Mouse (Mus musculus): Measurements from ENCODE around the gene Ncf2.

Ncf2 gene

DNA sequence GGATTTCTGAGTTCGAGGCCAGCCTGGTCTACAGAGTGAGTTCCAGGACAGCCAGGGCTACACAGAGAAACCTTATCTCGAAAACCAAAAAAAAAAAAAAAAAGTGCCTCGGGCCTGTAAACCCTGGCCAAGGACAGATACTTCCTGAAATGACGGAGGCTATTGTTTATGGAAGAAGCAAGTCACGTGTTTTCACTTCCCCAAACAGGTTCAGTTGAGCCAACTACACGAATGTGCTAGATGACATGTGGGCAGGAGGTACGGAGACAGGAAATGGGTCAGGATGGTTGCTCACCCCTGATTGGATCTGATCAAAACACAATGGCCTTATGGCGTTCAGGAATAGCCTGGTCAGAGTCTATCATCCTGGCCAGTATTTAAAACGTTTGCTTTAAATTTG lies 1.9 kb upstream of the Ncf2 start:
- DNase-seq, result no peak

DNA sequence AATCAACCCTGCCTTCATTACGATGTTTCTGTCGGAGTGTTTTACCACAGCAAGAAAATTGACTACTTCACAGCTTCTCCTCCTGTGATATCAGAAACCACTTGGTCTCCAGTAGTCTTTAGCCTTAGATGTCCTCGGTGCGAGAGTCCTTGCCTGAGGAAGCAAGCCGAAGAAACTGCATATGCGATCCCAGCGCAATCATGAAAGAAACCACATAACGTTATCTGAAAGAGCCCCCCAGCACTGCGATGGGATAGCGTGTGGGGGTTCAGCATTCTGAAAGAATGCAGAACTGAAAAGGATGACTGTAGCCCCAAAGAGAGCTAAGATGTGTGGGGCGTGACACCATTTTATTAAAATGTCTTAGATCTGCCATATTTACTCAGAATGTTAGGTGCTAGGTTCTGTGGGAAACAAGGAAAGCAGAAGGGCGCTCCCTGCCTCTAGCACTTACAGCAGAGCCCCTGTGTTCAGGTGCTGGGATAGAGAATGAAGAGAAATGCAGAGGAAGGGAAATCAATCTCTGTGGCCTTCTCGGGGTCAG lies 711 bp downstream of the Ncf2 start:
- no peak for DNase-seq

DNA sequence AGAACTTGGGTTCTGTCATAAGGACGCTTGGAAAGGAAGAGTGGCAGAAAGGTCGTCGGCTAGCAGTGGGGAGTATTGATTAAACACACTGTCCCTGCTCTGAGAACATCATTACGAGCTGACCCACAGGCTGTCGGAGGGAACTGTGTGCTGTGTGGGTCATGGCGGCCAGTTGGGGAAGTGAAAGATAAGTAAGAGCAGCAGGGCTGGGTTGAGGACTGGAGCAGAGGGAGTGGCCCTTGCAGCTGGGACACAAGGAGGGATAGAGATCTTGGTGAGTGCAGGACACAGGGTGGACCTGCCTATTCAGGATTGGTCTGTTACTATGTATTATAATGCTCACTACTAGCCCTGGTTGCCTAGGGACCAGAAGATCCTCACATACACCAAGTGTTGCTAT lies 4.9 kb downstream of the Ncf2 start:
- no peak for DNase-seq

DNA sequence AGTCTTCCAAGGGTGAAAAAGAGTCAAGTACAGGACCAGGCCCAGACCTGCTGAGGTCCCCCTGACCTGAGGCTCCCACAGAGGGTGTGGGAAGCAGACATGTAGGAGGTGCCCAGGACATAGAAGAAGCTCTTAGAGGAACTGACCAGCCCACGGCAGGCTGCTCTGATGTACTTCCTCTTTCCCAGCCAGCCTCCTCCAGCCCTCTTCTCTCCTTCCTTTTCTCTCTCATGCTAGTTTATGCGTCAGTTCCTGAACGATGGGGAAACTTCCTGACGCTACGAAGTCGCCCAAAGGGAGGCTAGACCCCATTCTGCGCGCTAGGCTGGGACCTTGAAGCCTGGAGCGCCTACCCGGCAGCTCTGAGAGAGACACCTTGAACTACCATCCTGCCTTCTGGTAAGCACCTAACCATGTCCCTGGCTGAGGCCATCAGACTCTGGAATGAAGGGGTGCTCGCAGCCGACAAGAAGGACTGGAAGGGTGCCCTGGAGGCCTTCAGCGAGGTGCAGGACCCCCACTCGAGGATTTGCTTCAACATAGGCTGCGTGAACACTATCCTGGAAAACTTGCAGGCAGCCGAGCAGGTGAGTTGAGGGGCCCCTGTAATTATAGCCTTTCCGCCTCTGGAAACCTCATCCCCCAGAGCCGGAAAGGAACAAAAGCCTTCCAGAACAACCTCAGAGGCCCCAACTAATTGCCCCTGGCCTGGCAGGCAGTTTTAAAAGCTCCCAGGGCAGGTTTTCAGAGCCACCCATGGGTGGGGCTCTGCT lies 7.8 kb downstream of the Ncf2 start:
- DNase-seq, result no peak

DNA sequence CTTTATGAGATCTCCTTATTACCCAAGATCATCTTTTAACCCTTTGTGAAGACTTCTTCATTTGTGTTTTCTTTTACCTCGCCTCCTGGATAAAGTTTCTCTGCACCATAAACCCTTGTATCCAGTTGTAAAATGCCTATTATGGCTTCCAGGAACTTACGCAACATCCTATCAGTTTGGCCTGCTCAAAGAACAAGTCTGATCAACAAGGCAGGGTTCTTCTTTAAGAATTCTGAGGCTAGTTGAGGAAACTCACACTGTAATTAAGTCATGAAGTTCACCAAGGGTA lies 8.3 kb downstream of the Ncf2 start:
- no peak for DNase-seq

DNA sequence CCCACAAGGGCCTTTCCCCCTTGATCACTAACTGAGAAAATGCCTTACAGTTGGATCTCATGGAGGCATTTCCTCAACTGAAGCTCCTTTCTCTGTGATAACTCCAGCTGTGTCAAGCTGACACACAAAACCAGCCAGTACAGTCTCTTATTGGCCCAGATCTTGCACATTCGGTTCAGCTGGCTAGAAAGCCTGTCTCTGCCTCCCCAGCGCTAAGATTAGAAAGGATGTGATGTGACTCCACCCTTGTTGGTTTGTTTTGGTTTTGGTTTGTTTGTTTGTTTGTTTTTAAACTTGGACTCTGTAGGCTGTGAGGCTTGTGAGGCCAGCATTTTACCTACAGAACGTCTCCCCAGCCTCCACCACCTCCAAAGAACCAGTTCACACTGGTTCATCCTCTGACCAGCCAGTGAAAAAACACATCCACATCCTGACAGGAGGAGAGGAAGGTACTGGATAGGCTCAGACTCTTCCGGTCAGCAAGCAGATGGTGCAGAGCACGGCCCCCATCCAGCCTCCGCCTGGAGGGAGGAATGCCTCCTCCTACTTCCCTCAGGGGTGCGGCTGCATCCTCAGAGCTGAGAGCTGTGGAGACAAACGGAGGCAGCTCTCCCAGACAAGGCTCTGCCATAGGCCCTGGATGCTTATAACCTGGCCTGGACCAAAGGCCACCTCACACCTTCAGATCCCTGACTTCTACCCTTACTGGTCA lies 9.7 kb downstream of the Ncf2 start:
- DNase-seq, result peak; percentile 41

DNA sequence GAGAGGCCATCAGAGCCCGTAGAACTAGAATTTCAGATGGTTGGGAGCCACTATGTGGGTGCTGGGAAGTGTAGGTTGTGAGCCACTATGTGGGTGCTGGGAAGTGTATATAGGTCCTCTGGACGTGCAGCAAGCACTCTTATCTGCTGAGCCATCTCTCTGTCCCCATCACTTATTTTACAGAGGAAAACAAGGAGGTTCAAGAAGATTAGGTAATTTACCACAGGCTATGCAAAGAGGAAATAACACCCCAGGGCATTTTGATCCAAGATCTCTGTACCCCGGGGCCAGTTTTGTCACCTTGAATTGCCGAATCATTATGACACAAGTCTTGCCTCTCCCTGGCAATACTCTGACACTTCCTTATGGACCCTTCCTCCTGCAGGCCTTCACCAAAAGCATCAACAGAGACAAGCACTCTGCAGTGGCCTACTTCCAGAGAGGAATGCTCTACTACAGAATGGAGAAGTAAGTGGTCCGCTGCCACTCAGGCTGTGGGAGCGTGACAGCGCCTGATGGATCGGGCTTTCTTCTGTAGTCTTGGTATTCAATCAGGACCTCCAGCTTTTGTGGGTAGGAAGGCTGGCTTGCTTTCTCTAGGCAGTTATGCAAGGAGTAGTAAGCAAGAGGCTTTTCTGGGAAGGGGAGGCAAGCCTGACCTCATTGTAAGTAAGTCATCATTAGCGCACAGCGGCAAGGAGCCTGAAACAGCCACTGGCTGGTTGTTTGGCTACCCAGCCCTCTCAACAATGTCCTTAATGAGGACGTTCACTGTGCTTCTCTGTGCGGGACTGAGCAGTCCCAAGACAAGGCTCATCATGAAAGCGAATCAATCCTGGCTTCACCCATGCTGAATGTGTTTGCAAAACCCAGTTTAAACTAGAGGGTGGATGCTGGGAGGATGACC lies 10.8 kb downstream of the Ncf2 start:
- no peak for DNase-seq

DNA sequence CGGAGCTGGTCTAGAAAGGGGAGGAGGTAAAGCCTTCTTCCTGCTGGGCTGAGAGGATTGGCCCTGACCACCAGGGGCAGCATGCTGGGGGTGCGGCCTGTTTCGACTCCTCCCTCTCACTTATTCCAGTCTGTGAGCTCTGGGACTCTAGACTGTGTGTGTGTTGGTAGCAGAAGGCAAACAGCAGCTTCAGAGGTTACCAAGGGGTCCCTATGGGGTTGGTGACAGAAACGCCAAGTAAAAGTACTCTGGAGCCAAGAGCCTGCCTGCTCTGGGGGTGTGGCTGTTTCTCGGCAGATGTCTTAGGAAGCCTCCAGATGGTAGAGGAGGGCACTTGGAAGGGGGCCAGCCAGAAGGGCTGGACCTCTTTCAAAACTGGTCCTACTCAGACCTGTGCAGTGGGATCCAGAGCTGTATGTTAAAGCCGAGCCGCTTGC lies 15.3 kb downstream of the Ncf2 start:
- DNase-seq, result peak; percentile 53

DNA sequence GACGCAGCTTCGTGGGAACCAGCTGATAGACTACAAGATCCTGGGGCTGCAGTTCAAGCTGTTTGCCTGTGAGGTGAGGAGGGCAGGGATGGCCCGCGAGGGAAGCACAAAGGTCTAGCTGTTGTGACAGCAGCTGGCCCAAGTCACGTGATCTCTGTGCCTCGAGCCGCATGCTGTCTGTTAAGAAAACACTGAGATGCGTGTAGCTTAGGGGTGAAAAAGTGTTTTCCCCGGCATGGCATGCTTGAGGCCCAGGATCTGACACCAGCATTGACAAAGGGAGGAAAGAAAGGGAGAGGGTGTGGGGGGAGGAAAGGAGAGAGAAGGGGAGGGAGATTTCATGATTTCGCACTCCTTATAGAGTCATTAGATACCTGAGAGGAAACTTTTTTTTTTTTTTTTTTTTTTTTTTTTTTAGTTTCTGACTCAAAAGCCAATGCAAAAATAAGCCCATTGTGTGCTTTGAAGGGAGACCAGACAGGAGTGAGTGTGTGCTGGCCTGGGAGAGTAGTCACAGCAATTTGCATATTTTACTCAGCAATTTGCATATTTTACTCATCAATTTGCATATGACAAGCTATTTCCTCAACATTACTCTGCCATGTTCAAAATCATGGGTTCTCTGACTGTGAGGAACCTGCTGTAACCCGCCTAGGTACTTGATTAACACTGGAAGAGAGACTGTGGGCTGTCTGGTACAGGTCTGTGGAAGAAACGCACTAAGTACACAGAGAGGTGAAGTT lies 17.2 kb downstream of the Ncf2 start:
- no peak for DNase-seq

DNA sequence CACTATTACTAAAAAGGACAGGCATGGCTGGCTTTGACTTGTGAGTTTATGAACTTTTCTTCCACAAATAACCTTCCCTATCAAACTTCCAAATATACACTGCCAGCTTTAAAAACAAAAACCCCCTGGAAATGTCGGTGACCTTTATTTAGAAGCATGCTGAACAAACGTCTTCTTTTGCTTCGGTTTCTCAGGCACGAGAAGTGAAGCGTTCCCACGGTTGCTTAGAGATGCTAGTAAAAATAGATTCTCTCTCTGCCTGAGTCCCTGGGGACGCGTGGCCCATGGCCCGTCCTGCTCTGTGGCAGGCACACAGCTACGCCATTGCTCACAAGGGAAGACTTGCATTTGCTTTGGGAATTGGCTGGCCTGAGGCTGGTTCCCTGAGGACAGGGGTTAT lies 17.8 kb downstream of the Ncf2 start:
- DNase-seq, result no peak

DNA sequence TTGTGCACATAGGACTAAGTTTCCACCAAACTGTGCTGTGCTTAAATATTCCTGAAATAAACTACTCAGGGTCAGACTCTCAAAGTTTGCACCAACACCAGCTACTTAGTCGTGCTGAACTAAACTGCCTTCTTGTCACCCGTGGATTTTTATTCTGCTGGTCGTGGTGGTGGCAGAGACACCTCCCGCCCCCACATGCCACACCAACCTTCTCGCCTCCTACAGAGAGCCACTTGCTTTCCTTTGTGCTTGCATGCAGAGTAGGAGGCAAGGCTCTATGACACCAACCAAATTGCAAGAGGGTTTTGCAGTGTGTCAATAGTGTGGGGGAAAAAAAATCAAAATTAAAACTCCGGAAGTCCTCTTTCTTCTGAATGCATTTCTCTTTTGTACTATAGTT lies 19.6 kb downstream of the Ncf2 start:
- no peak for DNase-seq

DNA sequence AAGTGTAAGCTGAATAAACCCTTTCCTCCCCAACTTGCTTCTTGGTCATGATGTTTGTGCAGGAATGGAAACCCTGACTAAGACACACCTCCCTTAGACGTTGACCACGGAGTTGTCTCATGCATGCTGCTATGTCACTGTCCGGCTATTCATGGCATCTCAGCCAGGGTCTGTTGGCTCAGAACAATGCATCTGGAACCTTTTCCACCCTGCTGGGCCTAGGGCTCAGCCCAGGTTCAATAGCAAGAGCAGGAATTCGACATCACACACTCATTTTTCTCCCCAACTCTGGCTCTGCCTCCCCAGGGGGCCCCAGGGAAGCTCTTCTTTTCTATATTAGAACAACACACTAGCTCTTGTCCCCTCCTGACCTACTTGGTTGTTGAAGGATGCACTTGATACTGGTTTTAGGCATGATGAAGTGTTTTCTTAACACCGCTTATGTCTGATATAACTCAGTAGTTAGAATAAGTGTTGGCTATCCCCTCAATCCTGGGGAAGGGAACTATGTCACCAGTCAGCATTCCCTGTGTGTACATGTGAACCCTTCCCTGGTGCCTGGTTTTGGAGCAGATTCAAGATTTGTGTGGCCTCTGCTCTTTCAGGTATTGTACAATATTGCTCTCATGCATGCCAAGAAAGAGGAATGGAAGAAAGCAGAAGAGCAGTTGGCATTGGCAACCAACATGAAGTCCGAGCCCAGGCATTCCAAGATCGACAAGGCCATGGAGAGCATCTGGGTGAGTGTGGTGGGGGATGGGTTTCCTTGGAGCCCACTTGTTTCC lies 21.1 kb downstream of the Ncf2 start:
- no peak for DNase-seq

DNA sequence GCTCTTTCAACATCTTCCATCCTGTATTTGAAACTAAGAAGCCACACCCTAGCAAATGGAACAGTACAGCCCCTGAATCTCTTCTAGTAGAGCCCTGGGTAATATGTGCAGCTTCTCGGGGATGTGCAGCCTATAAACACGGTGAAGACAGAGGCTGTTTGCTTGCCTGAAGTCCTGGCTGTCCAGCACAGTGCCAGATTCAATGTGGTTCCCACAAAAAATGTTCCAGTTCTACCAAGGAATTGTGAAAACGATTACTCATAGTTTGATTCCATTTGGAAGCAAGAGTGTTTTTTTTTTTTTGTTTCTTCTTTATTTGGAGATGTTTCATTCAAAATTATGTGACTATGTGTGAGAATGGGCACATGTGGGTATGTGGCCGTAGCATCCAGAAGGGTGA lies 21.8 kb downstream of the Ncf2 start:
- no peak for DNase-seq

DNA sequence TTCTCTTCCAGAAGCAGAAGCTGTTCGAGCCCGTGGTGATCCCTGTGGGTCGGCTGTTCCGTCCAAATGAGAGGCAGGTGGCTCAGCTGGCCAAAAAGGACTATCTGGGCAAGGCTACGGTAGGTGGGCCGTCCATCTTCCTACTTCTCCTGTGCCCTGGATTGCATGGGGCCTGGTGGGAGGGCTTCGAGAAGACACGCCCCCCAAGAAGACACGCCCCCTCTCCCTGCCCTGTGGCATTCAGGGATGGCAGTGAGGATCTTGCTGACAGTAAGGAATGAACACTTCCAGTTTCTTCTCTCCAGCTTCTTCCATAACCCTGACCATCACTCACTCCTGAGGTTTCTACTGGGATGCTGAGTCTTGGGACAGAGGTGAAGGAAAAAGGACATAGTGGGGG lies 24.2 kb downstream of the Ncf2 start:
- no peak for DNase-seq

DNA sequence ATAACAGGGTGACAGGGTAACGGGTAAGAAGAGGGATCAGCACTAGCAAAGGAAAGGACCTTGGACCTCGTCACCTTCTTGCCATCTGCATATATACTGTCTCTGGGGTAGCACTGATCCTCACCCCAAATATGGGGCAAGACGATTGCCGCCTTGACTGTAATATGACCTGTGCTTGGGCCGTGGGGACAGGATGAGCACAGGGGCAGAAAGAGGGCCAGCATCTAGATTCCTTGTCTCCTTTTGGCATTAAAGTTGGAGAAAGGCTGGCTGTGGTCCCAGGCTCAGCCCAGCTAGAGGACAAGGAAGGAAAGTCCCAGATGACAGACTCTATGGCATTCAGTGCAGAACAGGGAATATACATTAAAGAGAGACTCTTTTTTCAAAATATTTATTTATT lies 26.5 kb downstream of the Ncf2 start:
- DNase-seq, result no peak

DNA sequence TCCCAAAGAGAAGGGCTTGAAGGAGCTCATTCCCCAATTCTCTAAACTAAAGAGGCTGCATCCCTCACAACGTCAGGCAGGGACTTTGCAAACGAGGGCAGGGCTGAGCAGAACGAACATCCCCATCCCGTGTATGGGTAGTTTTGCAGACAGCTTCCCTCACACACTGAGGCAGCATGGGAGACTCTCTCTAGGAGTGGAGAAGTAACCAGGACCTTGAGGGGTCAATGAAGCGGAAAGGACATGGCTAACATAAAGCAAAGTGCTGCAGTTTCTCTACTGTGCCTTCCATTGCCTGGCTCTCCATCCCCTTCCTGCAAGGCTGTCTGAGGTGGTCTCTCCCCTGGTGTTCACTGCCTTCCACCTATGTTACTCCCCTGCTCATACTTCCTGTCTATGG lies 28.2 kb downstream of the Ncf2 start:
- DNase-seq, result no peak

DNA sequence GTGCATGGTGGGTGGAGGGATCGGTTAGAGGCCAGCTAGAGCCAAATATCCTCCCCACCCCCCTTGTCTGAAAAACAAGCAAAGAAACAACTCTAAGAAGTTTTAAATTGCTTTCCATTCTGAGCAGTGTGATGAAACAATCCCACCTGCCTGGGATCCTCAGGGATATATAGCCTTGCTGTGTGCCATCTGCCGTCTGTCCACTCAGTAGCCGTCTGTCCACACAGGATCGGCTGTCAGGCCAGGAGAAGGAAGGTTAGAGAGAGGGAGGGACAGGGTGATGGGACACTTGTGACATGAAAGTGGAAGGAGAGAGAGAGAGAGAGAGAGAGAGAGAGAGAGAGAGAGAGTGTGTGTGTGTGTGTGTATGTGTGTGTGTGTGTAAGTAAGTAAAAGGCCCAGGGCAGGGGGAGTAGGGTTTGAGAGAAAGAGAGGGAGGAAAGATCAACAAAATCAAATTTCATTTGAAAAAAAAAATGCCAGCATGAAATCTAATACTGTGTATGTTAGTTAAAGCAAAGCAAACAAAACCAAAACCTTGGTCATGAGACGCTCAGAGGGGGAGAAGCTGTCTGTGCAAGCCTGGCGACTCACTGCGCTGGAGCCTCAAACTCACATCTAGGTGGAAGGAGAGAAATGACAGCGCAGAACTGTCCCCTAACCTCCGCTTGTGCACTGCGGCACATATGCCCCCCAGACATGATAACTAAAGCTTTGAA lies 28.8 kb downstream of the Ncf2 start:
- DNase-seq, result no peak

DNA sequence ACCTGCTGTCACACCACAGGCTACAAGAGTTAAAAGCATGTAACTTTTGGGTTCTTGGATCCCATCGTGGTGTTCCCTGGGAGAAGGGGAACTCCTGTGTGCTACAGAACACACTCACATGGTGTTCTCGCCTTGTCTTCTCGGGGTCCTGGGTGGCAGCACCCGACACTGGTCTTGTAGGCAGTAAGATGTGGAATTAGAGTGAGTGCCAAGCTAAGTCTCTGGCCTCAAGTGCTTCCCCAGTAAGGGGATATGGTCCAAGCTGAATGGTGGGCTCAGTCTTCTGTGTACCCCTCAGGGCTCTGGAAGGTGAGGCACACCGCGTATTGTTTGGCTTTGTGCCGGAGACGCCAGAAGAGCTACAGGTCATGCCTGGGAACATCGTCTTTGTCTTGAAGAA lies 30.1 kb downstream of the Ncf2 start:
- DNase-seq, result no peak

DNA sequence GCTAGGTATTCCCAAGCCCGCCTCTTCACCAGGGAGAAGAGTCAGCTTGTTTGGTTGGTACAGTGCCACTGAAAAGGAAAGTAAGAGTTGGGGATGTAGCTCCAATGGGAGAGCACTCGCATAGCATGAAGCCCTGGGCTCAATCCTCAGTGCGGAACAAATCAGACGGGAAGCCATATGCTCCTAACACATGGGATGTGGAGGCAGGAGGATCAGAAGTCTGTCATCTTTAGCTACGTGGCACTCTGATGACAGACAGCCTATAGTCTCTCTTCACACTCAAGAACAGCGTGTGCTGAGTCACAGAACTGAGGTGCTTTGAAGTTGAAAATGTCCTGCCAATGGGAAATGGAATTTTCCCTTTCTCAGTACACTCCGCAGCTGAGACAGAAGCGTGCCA lies 31.0 kb downstream of the Ncf2 start:
- DNase-seq, result no peak

DNA sequence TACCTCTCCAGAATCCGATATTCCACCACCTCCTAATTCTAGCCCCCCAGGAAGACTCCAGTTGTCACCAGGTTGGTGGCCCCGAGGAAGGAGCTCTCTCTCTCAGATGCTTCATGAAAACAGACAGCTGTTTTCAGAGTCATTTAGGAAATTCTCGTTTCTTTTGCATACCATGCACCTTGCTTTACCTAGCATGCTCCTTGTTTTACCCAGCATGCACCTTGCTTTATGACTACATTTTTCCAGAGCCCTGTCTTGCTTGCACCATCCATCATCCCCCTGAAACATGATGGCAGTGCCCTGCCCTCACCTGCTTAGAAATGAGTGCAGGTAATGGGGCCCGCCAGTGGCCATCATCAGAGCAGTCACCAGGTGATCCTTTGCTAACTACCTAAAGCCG lies 31.6 kb downstream of the Ncf2 start:
- no peak for DNase-seq

DNA sequence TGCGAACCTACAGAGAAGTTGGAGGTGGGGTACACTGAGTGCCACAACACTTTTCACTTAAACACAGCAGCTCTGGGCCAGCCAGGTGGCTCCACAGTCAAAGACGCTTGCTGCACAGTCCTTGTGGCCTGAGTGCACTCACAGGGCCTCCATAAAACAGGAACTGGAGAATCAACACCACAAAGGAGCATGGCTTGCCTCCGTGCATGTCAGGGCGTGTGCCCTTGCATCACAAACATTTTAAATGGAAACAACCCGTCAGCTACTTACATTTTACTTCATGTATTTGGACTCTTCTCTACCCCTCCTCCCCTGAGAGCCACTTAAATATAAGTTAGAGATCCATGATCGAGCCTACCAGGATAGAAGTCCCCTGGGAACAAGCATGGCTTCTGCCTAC lies 32.3 kb downstream of the Ncf2 start:
- DNase-seq, result no peak

Measured in liver (tissue).